Comparison of ENCODE assay signal across 14 mouse cellular contexts in genomic region chr5:36259691-36260124, GRCm38 (mm10). TPM values are rescaled to one million over a fixed set of nuclear protein-coding genes. Genes with fewer than 3 reads are reported as not detected.
A peak's percentile ranks its signal among the peaks of the same experiment; 100 is the strongest.
DNase-seq lines count a peak whose midpoint lies in the region; ATAC-seq and TF ChIP-seq lines count a peak whose summit lies in the region.
"Had no signal": no experiment of that assay in that cellular context is flagged by ENCODE, and none has a peak within 500 bp of the region (broad histone marks: within the 10 kb centered on the region; RNA-seq: fewer than 3 reads in every experiment).

No protein-coding gene starts in this region.

- H3K4me2 ChIP-seq in hindbrain, embryonic 11.5 days (replicated peaks; ENCODE audit: low read depth, low read length) = no peak overlapping the region
- no peak overlapping the region for H3K4me2 ChIP-seq in forebrain, embryonic 13.5 days
- no peak overlapping the region for H3K4me2 ChIP-seq in midbrain, postnatal 0 days (ENCODE audit: low read depth, low read length, poor library complexity, severe bottlenecking)

- H3K4me1 ChIP-seq in hindbrain, embryonic 10.5 days (replicated peaks) = peaks cover 19% of the 10 kb centered on the region
- H3K4me1 ChIP-seq in hindbrain, embryonic 11.5 days (replicated peaks; ENCODE audit: control insufficient read depth, insufficient read depth, low read length) = no peaks in the 10 kb centered on the region
- peaks cover 36% of the 10 kb centered on the region for H3K4me1 ChIP-seq in forebrain, embryonic 13.5 days
- H3K4me1 ChIP-seq in midbrain, postnatal 0 days (ENCODE audit: insufficient read depth, low read length) = peaks cover 16% of the 10 kb centered on the region

- H3K36me3 ChIP-seq in hindbrain, embryonic 10.5 days = no peaks in the 10 kb centered on the region
- H3K36me3 ChIP-seq in hindbrain, embryonic 11.5 days (ENCODE audit: control insufficient read depth, insufficient read depth, low read length) = no peaks in the 10 kb centered on the region
- no peaks in the 10 kb centered on the region for H3K36me3 ChIP-seq in forebrain, embryonic 13.5 days (ENCODE audit: poor library complexity, severe bottlenecking)
- no peaks in the 10 kb centered on the region for H3K36me3 ChIP-seq in midbrain, postnatal 0 days (ENCODE audit: insufficient read depth, low read length)

- no peak for TF ChIP-seq CTCF in midbrain, postnatal 0 days (IDR thresholded peaks at IDR 0.05)

- no peaks in the 10 kb centered on the region for H3K27me3 ChIP-seq in hindbrain, embryonic 10.5 days (ENCODE audit: insufficient read depth, poor library complexity, severe bottlenecking)
- H3K27me3 ChIP-seq in hindbrain, embryonic 11.5 days (ENCODE audit: control insufficient read depth, insufficient read depth, low read length) = no peaks in the 10 kb centered on the region
- H3K27me3 ChIP-seq in forebrain, embryonic 13.5 days = no peaks in the 10 kb centered on the region
- H3K27me3 ChIP-seq in midbrain, postnatal 0 days (ENCODE audit: insufficient read depth, low read length) = no peaks in the 10 kb centered on the region

- no peaks in the 10 kb centered on the region for H3K9me3 ChIP-seq in hindbrain, embryonic 10.5 days
- H3K9me3 ChIP-seq in hindbrain, embryonic 11.5 days (ENCODE audit: control insufficient read depth, low read length) = no peaks in the 10 kb centered on the region
- H3K9me3 ChIP-seq in forebrain, embryonic 13.5 days (replicated peaks) = no peaks in the 10 kb centered on the region
- no peaks in the 10 kb centered on the region for H3K9me3 ChIP-seq in midbrain, postnatal 0 days (ENCODE audit: low read length)

- no peak overlapping the region for H3K9ac ChIP-seq in hindbrain, embryonic 11.5 days (ENCODE audit: low read depth, low read length)
- no peak overlapping the region for H3K9ac ChIP-seq in forebrain, embryonic 13.5 days
- H3K9ac ChIP-seq in midbrain, postnatal 0 days (replicated peaks; ENCODE audit: low read length, poor library complexity, severe bottlenecking) = no peak overlapping the region

- H3K4me3 ChIP-seq in hindbrain, embryonic 10.5 days = no peak overlapping the region
- no peak overlapping the region for H3K4me3 ChIP-seq in hindbrain, embryonic 11.5 days (ENCODE audit: low read depth, low read length)
- no peak overlapping the region for H3K4me3 ChIP-seq in forebrain, embryonic 13.5 days
- no peak overlapping the region for H3K4me3 ChIP-seq in midbrain, postnatal 0 days (ENCODE audit: low read depth, low read length)

- DNase-seq in hindbrain, embryonic 10.5 days (ENCODE audit: low spot score) = peak; percentile 13
- no peak for DNase-seq in hindbrain, embryonic 11.5 days (ENCODE audit: low spot score)
- peak; percentile 30 for DNase-seq in liver
- DNase-seq in midbrain, postnatal 0 days (ENCODE audit: low spot score) = peak; percentile 39
- no peak for DNase-seq in right cerebral cortex, postnatal 25 days
- DNase-seq in thymus, postnatal 10 days (ENCODE audit: low spot score in 2 of 2) = no peak
- no peak for DNase-seq in right cerebral cortex, postnatal 36 days (ENCODE audit: low spot score in 2 of 2)
- DNase-seq: B cell, adult 2 months had no signal

- no peak; the same call in 1 of the 2 replicates for ATAC-seq in hindbrain, embryonic 11.5 days (ENCODE audit: low FRiP score)
- peak; percentile 71 for ATAC-seq in forebrain, embryonic 13.5 days
- no peak for ATAC-seq in midbrain, postnatal 0 days (ENCODE audit: low FRiP score)

- 58% methylated on average over 6 of the region's 6 CpGs for WGBS in hindbrain, embryonic 10.5 days
- 43% methylated on average over 6 of the region's 6 CpGs for WGBS in hindbrain, embryonic 11.5 days
- 39% methylated on average over 6 of the region's 6 CpGs for WGBS in forebrain, embryonic 13.5 days
- 54% methylated on average over 6 of the region's 6 CpGs for WGBS in midbrain, postnatal 0 days

- peak overlapping the region; percentile 66 for H3K27ac ChIP-seq in hindbrain, embryonic 10.5 days
- H3K27ac ChIP-seq in hindbrain, embryonic 11.5 days (ENCODE audit: low read depth, low read length) = no peak overlapping the region
- H3K27ac ChIP-seq in forebrain, embryonic 13.5 days = peak overlapping the region; percentile 38
- peak overlapping the region; percentile 26; the same call in 1 of the 2 replicates for H3K27ac ChIP-seq in midbrain, postnatal 0 days (ENCODE audit: low read depth, low read length)

RNA-seq across cellular contexts. Expression of gene Psapl1, which starts 55.9 kb away (rescaled TPM):
- polyA plus RNA-seq in hindbrain, embryonic 10.5 days (2016; fragmentation: Nextera tagmentation; extraction: Ambion mirVana) = not detected in 2 replicates
- polyA plus RNA-seq in hindbrain, embryonic 11.5 days (2014; fragmentation: Nextera tagmentation; extraction: Ambion mirVana) = 0.17 TPM in 1 of 2 replicates, not detected in the other
- 0.06 and 0.09 TPM in 2 replicates for polyA plus RNA-seq in forebrain, embryonic 13.5 days (2015; fragmentation: Nextera tagmentation; extraction: Ambion mirVana)
- 0.55 TPM in 1 of 2 replicates, not detected in the other for total RNA-seq in midbrain, postnatal 0 days (2014; rRNA removed)
- polyA plus RNA-seq in midbrain, postnatal 0 days (2015; fragmentation: Nextera tagmentation; extraction: Ambion mirVana) = not detected in 2 replicates
- total RNA-seq: adrenal gland, adult 18-20 months; granulocyte monocyte progenitor cell, adult 5-6 weeks; heart, postnatal 25 days; left cerebral cortex, adult 8-10 months; MEL had no signal

Comparison
In these comparisons a context has a peak if more than half of its experiments do, and no peak if none do; other contexts are left out.
1. DNase-seq: peak in hindbrain, embryonic 10.5 days (single experiment), liver (single experiment) and midbrain, postnatal 0 days (single experiment); none in hindbrain, embryonic 11.5 days (single experiment), right cerebral cortex, postnatal 25 days (single experiment), thymus, postnatal 10 days (0 of 2) and right cerebral cortex, postnatal 36 days (0 of 2).